Mouse (Mus musculus): ENCODE measurements at regions not wholly inside any gene's neighbourhood (a gene's known extent, or its start where the extent isn't known, plus 50 kb on each side); places are given as distances from the start of the nearest gene placed in this dataset.

DNA sequence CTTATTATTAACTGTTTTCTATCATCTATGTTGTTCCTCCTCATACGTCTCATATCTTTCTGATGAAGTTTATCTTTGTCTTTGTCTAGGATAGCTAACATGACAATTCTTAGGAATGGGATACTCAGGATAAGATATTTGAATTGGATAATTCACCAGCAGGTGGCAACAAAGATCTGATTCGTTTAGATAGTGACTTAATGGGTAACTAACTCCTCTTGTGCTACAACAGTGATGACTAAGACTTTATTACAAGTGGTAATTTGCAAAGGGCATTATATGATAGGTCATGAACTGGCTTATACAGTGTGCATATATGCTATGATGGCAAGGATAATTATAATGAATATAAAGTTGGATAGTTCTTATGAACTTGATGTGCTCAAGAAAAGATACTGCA, 1207.9 kb downstream of the Nxph1 start:
- H3K79me2 ChIP-seq (ENCODE audit: control insufficient read depth, insufficient read depth, low read length) = no peaks in the 10 kb centered on the region
- no peaks in the 10 kb centered on the region for H3K27me3 ChIP-seq (ENCODE audit: control insufficient read depth, insufficient read depth, low read length)
- no peak overlapping the region for H3K9ac ChIP-seq (ENCODE audit: low read depth, low read length)
- no peak for TF ChIP-seq CTCF (IDR thresholded peaks at IDR 0.05; ENCODE audit: low read depth, low read length)
- no peak for TF ChIP-seq POLR2A (IDR thresholded peaks at IDR 0.05; ENCODE audit: extremely low read depth, insufficient read depth, low read length)
- WGBS = 55% methylated on average over 2 of the region's 2 CpGs
- H3K36me3 ChIP-seq (ENCODE audit: control insufficient read depth, insufficient read depth, low read length) = no peaks in the 10 kb centered on the region
- no peak overlapping the region for H3K27ac ChIP-seq (replicated peaks; ENCODE audit: insufficient read depth, low read depth, low read length)
- H3K4me1 ChIP-seq (ENCODE audit: control insufficient read depth, insufficient read depth, low read length) = no peaks in the 10 kb centered on the region
- H3K4me3 ChIP-seq (ENCODE audit: insufficient read depth, low read depth, low read length) = no peak overlapping the region
- DNase-seq (ENCODE audit: extremely low read depth, low read depth, low spot score) = peak; percentile 26

DNA sequence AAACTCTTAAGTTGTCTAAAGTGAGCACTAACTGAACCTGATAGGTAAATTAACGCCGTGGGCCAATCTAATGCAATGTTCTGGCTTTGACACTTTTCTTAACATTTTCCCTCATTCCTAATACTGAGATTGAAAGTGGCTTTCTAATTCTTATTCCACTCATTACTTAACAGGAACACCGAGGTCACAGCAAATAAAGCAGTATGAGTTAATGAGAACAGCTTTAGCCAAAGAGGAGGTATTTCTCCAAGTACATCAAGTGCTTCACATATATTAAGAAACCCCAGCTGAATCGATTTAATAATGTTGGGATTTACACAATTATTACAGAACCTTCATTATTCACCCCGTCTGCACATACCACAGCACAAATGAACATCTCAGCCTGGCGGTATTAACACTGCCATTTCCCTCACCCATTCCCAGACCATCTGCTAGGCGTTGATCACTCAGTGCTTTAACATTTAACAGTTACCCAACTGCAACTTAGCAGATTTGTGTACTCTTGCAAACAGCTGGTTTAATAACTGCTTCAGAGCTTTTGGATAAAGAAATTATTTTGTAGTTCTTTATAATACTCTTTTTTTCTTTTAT, 1233.5 kb downstream of the Nxph1 start:
- 75% methylated on average over 7 of the region's 7 CpGs for WGBS
- H3K79me2 ChIP-seq (ENCODE audit: control insufficient read depth, insufficient read depth, low read length) = no peaks in the 10 kb centered on the region
- H3K27ac ChIP-seq (replicated peaks; ENCODE audit: insufficient read depth, low read depth, low read length) = no peak overlapping the region
- no peaks in the 10 kb centered on the region for H3K36me3 ChIP-seq (ENCODE audit: control insufficient read depth, insufficient read depth, low read length)
- H3K9ac ChIP-seq (ENCODE audit: low read depth, low read length) = no peak overlapping the region
- H3K4me1 ChIP-seq (ENCODE audit: control insufficient read depth, insufficient read depth, low read length) = no peaks in the 10 kb centered on the region
- no peaks in the 10 kb centered on the region for H3K27me3 ChIP-seq (ENCODE audit: control insufficient read depth, insufficient read depth, low read length)
- TF ChIP-seq CTCF (IDR thresholded peaks at IDR 0.05; ENCODE audit: low read depth, low read length) (no peak), POLR2A (IDR thresholded peaks at IDR 0.05; ENCODE audit: extremely low read depth, insufficient read depth, low read length) (no peak)
- H3K4me3 ChIP-seq (ENCODE audit: insufficient read depth, low read depth, low read length) = no peak overlapping the region
- no peak for DNase-seq (ENCODE audit: extremely low read depth, low read depth, low spot score)

DNA sequence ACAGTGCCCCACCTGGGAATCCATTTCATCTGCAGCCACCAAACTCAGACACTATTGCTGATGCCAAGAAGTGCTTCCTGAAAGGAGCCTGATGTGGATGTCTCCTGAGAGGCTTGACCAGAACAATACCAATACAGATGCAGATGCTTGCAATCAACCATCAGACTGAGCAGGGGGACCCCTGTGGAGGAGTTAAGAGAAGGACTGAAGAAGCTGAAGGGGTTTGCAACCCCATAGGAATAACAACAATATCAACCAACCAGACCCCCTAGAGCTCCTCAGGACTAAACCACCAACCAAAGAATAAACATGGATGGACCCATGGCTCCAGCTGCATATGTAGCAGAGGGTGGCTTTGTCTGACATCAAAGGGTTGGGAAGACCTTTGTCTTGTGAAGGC, 1237.7 kb downstream of the Nxph1 start:
- no peak for TF ChIP-seq POLR2A (IDR thresholded peaks at IDR 0.05; ENCODE audit: extremely low read depth, insufficient read depth, low read length)
- TF ChIP-seq CTCF (IDR thresholded peaks at IDR 0.05; ENCODE audit: low read depth, low read length) = no peak
- H3K27ac ChIP-seq (replicated peaks; ENCODE audit: insufficient read depth, low read depth, low read length) = no peak overlapping the region
- H3K79me2 ChIP-seq (ENCODE audit: control insufficient read depth, insufficient read depth, low read length) = no peaks in the 10 kb centered on the region
- H3K4me3 ChIP-seq (ENCODE audit: insufficient read depth, low read depth, low read length) = no peak overlapping the region
- no peaks in the 10 kb centered on the region for H3K4me1 ChIP-seq (ENCODE audit: control insufficient read depth, insufficient read depth, low read length)
- no peaks in the 10 kb centered on the region for H3K36me3 ChIP-seq (ENCODE audit: control insufficient read depth, insufficient read depth, low read length)
- no peaks in the 10 kb centered on the region for H3K27me3 ChIP-seq (ENCODE audit: control insufficient read depth, insufficient read depth, low read length)
- no peak overlapping the region for H3K9ac ChIP-seq (ENCODE audit: low read depth, low read length)
- DNase-seq (ENCODE audit: extremely low read depth, low read depth, low spot score) = no peak
